Mouse (Mus musculus) hindlimb bud, embryonic 11.5 days (tissue): ENCODE measurements around the gene Sh3pxd2b.

Source experiments
- DNase-seq: peaks from one replicate; pipeline ENCODE4 v3.0.0-alpha.2; 2012; ENCODE audit warnings: low read depth, low spot score; ENCODE audit errors: extremely low spot score

Sh3pxd2b gene

DNA sequence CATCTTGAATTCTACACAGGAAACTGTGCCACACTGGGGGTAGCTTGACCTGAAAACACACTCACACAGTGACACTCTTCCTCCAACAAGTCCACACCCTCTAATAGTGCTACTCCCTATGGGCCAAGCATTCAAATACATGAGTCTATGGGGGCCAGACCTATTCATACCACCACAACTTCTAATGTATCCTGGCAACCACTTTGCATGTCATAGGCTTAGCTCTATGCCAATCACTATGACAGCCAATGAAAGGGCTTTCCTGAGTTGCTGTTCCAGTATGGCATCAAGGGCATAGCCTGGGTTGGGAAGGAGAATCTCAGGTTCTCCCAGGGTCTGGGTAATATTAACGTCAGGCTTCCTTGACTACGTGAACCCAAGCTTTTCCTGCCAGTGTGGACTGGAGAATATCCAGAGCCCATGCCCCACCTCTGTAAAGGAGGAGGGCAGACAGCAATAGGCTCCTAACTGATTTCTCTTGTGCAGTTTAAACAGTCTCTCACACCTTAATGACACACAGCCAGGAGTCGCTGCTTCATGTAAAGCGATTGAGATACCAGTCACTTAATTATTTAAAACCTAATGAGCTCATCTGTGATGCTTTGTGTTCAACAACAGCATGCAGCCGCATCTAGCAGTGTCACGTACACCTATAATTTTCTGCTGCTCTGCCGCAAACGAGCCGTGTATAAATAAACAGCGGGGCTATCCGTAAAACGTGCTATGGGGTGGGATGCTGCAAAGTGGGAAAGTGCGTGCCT lies 25.8 kb downstream of the Sh3pxd2b start:
- DNase-seq = no peak

DNA sequence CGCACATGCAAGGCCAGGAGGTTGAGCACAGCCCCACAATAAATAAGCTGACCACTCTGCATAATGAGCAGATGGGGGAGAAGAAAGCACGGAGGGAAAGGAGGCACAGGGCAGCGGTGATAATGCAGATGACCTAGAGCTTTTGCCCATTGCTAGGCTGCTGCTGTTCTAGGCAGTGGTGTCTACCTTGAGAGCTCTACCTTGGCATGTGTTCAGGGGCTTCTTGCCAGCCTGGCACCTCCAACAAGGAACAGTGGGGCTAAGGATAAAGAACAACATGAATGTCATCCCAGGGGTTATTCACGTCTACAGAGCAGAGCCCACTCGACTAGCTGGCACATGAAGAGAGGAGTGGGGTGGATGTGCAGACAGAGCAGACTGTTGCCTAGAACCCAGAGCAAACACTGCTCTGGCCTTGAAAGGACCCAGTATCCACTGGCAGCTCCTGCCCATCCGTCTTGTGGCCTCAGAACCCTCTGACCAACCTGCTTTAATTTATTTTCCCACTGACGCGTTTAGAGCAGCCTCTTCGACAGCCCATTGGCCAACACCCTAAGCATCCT lies 26.5 kb downstream of the Sh3pxd2b start:
- no peak for DNase-seq

DNA sequence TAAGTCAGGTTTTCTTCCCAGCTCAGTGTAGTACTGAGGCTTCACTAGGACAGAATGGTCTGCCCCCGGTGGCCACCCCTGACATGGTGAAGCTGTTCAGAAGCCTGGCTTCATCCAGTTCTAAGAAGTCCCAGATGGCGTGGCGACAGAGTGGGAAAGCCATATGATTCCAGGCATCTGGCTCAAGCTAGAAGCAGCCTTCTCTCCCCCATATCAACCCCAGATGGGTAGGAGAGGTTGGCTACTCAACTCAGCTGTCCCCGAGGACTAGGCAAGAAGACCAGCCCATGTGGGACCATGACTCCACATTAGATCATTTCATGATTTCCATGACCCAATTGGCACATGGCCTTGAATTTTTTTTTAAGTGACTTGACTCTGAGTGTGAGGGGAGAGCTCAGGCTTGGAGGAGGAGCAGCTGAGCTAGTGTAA lies 27.5 kb downstream of the Sh3pxd2b start:
- no peak for DNase-seq

DNA sequence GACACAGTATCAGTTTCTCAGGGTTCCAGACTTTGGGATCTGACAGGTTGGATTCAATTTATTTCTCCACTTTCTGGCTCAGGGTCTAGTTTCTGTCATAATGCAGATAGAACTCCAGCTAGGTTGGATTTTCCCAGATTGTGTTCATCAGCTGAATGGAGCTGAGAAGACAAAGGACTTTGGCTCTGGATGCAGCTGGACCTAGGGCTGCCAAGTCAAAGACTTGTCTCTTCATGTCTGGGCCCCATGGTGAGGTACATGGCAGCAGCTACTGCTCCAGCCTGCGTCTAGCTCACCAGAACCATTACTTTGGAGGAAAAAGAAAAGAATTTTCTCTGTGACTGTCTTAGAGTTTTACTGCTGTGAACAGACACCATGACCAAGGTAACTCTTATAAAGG lies 28.5 kb downstream of the Sh3pxd2b start:
- no peak for DNase-seq

DNA sequence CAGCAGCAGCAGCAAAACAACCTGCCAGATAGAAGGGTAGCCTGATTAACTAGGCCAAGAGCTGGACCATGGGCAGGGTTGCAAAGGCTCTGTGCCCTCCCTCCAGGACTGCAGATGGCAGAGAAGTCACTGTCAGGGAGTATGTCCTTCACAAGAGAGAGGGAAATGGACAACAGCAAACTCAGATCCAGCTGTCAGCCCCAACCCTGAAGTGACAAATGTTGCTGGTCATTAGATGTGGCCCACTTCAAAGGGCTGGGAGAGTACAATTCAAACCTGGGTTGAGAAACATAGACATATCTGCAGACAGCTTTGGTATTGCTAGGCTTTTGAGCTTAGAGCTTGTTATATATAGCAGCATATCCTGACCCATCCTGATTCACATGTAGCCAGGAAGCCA lies 32.3 kb downstream of the Sh3pxd2b start:
- no peak for DNase-seq

DNA sequence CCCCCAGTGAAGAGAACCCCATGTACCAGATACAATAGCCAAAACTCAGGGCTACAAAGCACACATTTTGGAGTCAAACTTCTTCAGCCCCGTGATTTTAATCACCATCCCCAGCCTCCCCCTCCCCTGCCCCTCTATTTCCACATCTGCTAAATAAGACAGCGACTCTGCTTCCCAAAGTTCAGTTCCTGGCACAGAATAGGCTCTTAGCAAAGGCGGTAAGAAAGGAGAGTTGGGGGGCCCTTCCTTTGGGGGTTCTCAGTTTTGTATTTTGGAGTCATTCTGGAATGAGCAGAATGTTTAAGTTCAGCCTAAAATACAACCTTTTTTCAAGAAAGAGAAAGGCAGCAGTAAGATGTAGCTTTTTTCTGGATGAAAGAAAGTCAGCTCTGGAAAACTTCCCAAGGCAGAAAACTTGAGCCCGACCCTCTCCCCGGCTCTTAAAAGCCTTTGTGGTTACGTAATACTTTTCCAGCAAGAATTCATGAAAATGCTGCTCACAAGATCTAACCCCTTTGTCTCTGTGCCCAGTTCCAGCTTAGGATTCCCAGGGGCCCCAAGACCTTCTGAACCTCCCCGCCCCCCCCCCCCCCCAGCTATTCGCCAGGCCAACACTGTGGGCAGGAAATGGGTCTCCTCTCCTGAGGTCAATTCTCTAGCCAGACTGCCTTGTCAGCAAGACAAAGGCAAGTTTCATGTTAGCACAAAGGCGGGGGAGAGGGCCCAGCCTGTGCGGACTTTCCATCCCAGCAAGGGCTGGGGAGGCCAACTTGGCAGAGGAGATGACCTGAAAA lies 35.9 kb downstream of the Sh3pxd2b start:
- DNase-seq = no peak

DNA sequence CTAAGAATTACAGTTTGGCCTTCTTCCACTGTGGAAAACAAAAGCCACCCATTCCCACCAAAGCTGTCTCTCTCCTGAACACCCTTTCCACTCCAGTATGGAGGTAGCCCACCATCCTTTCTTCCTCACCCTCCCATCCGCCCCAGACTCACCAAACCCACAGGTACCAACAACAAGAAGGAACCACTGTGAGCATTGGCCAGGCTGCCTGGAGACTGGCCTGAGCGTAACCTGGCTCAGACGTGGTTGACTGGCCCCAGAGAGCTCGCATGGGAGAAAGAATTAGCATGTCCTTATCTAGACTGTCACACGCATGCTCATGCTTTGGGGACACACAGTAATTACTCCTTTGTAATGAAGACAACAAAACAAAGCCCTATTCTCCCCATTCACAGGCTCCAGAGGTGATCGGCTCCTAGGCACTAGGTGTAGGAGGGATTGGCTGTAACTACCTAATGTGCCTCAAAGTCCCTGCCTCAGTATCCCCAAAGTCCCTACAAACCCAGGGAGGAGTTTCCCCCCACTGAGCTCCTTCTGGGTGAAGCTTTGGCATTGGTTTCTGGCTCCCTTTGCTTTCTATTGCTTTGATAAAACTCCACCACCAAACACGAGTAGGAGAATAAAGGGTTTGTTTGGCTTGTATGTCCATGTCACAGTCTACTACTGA lies 36.6 kb downstream of the Sh3pxd2b start:
- no peak for DNase-seq

DNA sequence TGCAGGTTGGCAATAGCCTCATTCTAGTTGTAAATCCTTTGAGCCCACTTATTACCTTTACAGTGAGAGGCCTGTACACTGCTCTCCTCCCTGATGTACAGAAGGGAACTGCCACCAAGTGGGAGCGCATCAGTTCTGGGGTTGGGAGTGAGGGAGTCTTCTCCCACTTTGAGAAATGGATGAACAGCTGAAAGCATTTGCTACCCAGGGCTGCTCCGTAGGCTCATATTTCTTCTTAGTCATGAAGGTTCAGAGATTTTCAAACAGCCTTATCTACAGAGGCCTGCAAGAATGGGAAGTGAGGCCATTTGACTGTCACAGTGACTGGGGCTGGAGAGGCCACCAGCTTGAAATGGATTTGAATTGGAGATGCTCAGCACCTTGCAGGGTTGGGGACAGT lies 38.4 kb downstream of the Sh3pxd2b start:
- DNase-seq = no peak

DNA sequence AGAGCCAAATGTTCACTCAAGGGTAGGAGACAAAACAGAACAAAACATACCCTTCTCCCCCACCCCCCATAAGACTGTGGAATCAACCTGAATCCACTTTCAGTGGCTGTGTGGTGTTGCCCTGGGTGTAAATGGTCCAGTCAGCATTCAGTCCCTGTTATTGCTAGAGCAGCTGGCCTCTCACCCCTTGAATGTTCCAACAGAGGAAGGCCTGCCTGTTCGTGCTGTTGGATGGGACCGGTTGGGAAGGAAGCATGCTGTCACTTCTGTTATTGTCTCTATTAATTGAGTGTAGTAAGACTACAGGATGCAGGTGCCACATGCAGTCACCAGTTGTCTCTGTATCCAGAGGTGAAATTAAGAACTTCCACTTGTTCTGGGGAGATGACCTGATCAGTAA lies 40.4 kb downstream of the Sh3pxd2b start:
- DNase-seq = no peak

DNA sequence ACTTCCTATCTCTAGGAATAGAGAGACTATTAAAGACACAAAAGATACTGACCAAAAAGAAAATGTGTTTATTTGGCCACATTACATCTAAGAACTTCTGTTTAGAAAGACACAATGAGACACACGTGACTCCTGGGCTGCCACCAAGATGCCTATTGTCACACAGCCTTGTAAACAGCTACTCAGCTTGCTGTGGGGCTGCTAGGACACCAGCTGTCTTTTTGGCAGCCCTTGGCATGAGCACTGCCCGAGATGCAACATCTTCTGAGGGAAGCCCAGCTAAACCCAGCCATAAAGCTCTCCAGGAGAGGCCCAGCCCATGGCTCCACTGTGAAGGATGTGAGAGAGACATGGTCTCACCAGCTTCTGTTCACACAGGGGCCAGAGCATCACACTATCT lies 45.5 kb downstream of the Sh3pxd2b start:
- DNase-seq = no peak

DNA sequence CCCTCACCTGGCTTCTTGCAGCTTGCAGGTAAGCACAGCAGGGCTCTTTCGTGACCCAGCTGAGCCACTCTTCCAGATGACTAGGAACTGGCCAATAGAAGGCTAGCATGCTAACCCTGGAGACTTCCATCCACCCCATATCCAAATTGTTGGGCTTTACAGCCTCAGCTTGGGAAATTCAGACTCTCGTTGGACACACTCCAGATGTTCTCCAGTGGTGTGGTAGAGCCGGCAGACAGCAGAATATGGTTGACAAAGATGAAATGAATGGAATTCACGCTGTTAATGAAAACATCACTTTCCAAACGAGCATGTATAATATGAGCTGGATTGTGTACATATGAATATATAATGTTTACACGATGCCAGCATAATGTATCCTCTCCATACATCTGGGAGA lies 48.2 kb downstream of the Sh3pxd2b start:
- DNase-seq = no peak

DNA sequence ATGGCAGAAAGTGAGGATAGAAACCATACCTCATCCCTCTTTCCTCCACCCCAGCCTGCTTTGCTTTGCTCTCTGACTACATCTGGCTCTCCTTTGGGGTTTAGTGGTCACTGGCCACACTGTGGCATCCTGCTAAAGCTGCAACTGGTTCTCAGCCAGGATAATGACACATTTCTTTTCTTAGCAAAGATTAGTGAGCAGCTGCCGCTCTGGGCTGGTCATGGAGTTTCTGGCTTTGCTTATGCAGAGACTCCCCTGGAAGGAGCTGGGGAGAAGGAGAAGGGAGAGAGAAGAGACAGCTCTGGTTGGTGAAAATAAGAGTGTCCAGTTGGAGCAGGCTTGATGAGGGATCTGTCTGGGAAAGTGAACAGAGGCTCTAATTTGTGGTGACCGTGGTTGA lies 50.8 kb downstream of the Sh3pxd2b start:
- no peak for DNase-seq

DNA sequence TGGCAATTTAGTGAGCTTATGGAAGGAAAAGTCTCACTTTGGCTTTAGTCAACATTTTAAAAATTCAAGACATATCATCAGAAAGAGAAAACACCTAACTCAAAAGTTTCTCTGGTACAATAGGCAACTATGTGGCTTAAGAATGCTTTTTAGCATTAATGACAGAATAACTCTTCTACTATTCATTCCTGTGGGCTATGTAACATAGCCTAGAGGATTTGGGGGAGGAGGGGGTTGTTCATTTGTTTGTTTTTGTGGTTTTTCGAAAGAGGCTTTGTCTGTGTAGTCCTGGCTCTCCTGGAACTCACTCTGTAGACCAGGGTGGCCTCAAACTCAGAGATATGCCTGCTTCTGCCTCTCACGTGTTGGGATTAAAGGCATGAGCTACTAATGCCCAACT lies 51.6 kb downstream of the Sh3pxd2b start:
- DNase-seq = no peak

DNA sequence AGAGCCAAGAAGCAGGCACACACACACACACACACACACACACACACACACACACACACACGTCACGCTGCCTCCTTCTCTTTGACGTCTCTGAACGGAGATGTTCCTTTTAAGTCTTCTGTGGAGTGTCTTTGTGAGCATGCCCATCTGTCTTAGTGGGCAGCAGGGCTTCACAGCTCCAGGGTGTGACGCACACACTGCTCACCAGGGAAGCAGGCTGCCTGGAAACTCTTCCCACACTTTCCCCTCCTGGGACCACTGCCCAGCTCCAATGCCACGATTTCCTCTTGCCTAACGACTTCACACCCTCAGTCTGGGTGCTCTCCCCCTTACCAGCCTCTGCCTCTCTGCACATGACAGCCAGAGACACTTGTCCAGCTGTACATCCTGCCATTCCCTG lies 55.1 kb downstream of the Sh3pxd2b start:
- no peak for DNase-seq

DNA sequence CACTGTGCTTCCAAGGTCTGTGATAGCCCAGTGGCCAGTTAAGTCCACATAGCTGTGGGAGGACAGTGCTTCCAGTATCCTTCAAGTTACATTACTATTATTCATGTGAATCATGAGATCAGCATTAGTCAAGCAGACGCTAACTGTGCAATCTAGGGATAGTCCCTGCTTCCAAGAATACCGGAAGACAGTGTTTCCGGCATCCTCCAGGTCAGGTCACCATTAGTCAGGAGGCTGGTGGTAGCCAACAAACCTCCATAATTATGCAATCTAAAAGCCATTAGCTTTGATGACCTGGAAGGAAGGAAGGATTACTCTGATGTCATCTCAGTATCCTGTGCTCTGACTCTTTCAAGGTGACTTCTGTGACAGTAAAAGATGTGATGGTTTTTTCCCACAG lies 57.1 kb downstream of the Sh3pxd2b start:
- DNase-seq = no peak

DNA sequence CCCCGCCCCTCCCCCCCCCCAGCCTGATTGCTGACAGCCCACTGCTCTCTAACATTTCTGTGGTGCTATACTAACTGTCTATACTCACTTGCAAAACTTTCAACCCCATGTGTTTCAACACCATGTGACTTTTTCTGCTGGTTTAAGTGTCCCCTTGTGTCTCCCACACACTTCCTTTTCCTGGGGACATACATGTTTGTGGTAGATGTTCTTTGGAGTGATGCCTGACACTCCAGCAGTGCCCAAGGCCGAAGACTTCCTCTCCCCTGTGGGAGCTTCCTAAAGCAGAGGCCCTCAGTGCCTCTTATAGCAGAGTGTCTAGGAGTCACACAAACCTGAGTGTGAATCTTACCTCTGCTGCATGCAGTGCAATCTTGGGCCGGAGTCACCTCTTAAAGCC lies 60.2 kb downstream of the Sh3pxd2b start:
- no peak for DNase-seq

DNA sequence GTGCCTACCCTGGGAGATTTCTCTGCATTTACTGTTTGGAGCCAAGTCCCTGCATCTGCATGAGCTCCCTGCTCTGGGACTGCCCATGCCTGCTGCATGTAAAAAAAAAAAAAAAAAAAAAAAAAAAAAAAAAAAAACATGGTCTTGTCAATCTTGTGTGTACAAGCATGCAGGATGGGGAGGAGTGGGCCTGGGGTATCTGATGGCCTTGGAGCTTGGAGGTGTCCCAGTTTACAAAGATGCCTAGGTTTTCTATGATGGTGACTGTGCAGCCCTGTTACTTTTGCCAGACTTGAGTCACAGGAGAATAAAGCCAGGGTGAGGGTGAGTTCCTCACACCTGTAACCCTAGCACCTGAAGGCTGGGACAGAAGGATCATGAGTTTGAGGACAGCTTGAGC lies 61.4 kb downstream of the Sh3pxd2b start:
- DNase-seq = no peak

DNA sequence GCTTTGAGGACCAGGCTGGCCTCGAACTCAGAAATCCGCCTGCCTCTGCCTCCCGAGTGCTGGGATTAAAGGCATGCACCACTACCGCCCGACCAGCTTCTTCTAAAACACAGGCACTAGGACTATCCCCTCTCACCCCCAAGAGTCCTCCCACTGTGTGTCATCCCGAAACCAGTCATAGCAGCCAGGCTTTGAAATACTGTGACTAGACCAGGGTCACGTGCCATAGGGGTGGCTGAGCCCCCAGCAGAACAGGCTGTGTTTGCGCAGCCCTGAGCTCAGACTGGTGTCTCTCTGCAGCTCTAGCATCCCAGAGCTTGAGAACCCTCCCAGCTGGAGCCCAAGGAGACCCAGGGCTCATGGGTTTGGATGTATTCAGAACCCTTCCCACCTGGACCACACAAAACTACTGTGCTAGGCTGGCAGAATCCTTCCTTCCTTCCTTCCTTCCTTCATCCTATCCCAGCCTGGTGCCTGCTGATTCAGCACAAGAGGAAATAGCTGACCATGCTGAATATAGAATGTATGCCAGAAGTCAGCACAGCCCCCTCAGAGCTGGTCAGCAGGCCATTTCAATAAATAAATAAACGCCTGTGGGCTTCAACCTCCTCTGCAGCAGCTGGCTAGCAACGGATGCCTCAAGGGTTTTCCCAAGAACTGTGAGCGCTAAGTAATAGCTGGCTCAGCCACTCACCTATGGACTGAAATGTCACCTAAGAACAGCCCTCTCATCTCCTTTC lies 62.4 kb downstream of the Sh3pxd2b start:
- DNase-seq = no peak

DNA sequence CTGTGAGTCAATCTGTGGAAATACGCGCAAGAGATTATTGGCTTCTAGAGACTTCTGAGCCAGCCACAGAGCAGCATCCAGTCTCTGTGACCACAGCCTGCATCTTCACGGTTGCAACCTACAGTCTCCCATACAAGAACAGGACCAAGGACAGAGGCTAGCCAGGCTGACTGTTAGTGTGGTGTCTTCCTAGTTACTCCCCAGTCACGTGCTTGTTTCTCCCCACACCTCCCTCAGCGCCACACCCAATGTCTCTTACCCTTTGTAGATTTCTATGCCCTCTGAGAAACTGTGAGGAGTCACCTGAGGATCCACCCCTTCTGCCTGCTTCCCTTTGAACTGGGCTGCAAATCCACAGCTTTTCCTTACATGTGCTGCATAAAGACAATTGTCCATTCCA lies 72.4 kb downstream of the Sh3pxd2b start:
- no peak for DNase-seq

DNA sequence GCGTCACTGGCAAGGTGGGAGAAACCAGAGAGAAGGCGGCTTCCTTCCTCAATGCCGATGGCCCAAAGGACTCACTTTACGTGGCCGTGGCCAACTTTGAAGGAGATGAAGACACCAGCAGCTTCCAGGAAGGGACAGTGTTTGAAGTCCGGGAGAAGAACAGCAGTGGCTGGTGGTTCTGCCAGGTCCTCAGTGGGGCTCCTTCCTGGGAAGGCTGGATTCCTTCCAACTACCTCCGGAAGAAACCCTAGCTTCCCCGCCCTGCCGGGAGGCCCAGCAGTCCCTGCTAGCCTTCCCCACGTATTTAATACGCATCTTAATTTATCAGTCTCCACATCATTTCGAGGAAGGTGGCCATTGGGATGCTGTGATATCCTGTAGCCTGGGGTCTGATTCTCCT lies 75.7 kb downstream of the Sh3pxd2b start:
- no peak for DNase-seq

DNA sequence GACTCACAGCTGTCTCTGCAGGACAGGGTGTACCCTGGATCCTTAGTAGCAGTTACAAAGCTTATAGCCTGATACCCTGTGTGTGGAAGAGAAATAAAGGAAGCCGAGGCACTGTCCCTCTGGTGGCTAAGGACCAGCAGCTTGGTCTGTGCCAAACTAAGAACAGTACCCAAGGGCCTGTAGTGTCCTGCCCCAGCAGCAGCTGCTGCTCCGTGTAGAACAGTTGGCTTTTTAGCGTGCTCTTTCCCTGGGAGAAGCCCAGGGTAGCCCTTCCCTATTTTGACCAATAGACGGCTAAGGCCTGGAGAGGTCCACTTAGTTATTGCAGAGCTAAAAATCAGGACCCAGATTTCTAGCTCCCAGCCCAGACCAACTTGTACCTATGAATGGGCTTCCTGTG lies 77.0 kb downstream of the Sh3pxd2b start:
- no peak for DNase-seq
